Mouse (Mus musculus): ENCODE data around the gene Oog2. TPM values are rescaled to one million over a fixed set of nuclear protein-coding genes. Genes with fewer than 3 reads are reported as not detected.
"Not testable (repeated sequence)": the region's sequence is repeated elsewhere in the genome, so short reads cannot be mapped to it uniquely, and the experiment has no call there.

The Oog2 gene
- polyA plus RNA-seq (2012; rRNA removed): not detected in 2 replicates

DNA sequence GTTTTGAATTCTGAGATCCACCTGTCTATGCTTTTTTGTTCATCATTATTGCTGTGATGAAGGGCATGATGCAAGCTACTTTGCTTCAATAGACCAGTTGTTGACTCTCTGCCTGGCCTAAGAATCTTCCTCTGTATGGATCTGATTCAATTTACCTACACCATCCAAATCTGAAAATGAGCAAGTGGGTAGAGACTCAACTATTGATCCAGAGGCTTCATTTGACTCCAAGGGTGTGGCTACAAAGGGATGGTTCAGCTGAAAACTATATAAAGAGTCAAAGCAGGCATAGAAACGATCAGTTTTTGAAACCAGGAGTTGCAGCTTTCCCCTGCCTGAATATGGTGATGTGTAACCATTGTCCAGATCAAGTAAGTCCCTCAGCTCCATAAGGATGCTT, at the start of gene Oog2:
Gene Oog2, plus strand, starts transcription at position 301 of the 400 bp plus-strand sequence.
- DNase-seq (ENCODE audit: low read depth): no peak

DNA sequence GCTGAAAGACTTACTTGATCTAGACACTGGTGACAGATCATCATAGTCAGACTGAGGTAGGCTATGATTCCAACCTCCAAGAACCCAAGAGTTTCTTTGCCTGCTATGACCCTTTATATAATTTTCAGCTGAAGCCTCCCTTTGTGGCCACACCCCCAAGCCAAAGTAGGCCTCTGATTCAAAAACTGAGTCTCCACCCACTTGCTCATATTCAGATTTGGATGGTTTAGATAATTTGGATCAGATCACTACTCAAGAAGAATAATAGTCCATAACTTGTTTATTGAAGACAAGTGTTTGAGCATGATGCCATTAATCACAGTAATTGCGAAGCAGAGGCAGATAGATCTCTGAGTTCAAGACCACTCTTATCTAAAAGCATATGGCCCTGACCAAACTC, 28.0 kb upstream of the Oog2 start, which contains the start of gene Oog3:
Gene Oog3, minus strand, starts transcription at position 101 of the 400 bp plus-strand sequence.
- no peak for DNase-seq (ENCODE audit: low read depth)

DNA sequence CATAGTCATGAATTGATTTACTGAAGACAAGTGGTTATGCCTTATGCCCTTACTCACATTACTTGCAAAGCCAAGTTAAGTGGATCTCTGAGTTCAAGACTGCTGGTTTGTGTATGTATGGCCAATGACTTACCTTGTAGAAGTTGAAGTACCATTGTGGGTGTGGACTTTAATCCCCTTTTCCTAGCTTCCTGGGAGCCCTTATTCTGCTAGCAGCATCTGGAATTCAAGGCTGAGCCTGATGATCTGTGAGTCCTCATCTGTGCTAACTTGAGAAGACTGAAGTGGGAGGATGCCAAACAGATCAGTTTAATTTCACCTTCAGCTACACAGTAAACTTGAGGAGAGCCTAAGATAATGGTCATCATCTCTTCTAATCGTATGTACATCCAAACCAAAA, 22.7 kb downstream of the Oog2 start, which contains the start of gene C87977:
Gene C87977, minus strand, starts transcription at position 101 of the 400 bp plus-strand sequence.
- not testable (repeated sequence) for DNase-seq (ENCODE audit: low read depth)

Other genes with a start within 250 kb of the Oog2 start
- not detected in 2 replicates for gene Pramef25, start 239.7 kb upstream of the Oog2 start, polyA plus RNA-seq (2012; rRNA removed)
- gene Gm13101, start 223.8 kb upstream of the Oog2 start, polyA plus RNA-seq (2012; rRNA removed): not detected in 2 replicates
- not detected in 2 replicates for gene Pramef17, start 196.3 kb upstream of the Oog2 start, polyA plus RNA-seq (2012; rRNA removed)
- gene Pramel4, start 131.6 kb upstream of the Oog2 start, polyA plus RNA-seq (2012; rRNA removed): not detected in 2 replicates
- 0.05 TPM in 1 of 2 replicates, not detected in the other for gene Gm13102, start 84.2 kb upstream of the Oog2 start, polyA plus RNA-seq (2012; rRNA removed)
- gene Oog3, start 28.1 kb upstream of the Oog2 start, polyA plus RNA-seq (2012; rRNA removed): not detected in 2 replicates
- gene C87977, start 22.6 kb downstream of the Oog2 start, polyA plus RNA-seq (2012; rRNA removed): not detected in 2 replicates
- gene Pramel5, start 89.8 kb downstream of the Oog2 start, polyA plus RNA-seq (2012; rRNA removed): 0.05 TPM in 1 of 2 replicates, not detected in the other
- gene Gm13128, start 139.5 kb downstream of the Oog2 start, polyA plus RNA-seq (2012; rRNA removed): not detected in 2 replicates
- gene Gm13119, start 167.2 kb downstream of the Oog2 start, polyA plus RNA-seq (2012; rRNA removed): not detected in 2 replicates
- gene Pramef20, start 187.2 kb downstream of the Oog2 start, polyA plus RNA-seq (2012; rRNA removed): not detected in 2 replicates
- 5.5 and 6.4 TPM in 2 replicates for gene Pramef12, start 217.7 kb downstream of the Oog2 start, polyA plus RNA-seq (2012; rRNA removed)
- gene 1700012P22Rik, start 248.1 kb downstream of the Oog2 start, polyA plus RNA-seq (2012; rRNA removed): 0.55 and 0.95 TPM in 2 replicates